In the genomic region with DNA sequence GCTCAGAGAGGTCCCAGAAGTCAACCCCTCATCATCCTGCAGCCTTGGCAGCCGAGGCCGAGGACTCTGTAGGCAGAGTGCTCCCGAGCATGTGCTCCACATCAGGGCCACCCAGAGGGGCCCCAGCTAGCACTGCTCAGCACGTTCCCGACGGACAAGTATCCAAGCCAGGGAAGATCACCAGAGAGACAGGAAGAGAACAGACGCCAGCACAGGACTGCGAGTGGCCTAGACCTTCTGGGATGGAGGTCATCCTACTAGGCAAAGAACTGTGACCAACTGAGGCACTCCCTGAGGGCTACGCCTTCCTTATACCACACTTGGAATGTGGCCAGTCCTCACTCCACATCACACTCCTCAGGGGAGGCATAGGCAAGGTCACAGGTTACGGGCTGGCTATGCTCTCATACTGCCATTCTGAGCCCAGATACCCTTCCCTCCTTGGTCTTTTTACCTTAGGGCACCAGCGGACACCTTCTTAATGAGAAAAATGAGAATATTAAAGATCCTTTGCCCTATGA, we compare ENCODE assay signal across 26 mouse cellular contexts. TPM values are rescaled to one million over a fixed set of nuclear protein-coding genes. Genes with fewer than 3 reads are reported as not detected.
DNase-seq lines count a peak whose midpoint lies in the region; ATAC-seq lines count a peak whose summit lies in the region.
"Had no signal": no experiment of that assay in that cellular context is flagged by ENCODE, and none has a peak within 500 bp of the region (broad histone marks: within the 10 kb centered on the region; RNA-seq: fewer than 3 reads in every experiment).

No protein-coding gene starts in this region.

- DNase-seq in adrenal gland, postnatal 10 days = peak; percentile 62
- no peak for DNase-seq in adrenal gland, adult 8-10 months
- DNase-seq in heart, adult 11 months = peak; percentile 90
- no peak for DNase-seq in heart, postnatal 36 days
- peak; percentile 37 for DNase-seq in midbrain, embryonic 11.5 days (ENCODE audit: low spot score, missing footprints)
- DNase-seq in layer of hippocampus, postnatal 36 days = no peak
- DNase-seq: adrenal gland, postnatal 25 days; B cell, adult 2 months; cerebellum, adult 11-12 months; cerebellum, adult 2 months; cerebellum, adult 9-10 months; cerebellum, postnatal 10 days; cerebellum, postnatal 25 days; forebrain, postnatal 0 days had no signal

- H3K27me3 ChIP-seq in midbrain, embryonic 11.5 days (ENCODE audit: control insufficient read depth, insufficient read depth, low read length) = no peaks in the 10 kb centered on the region
- no peaks in the 10 kb centered on the region for H3K27me3 ChIP-seq in midbrain, embryonic 15.5 days (replicated peaks)
- H3K27me3 ChIP-seq: CH12.LX; embryonic facial prominence, embryonic 12.5 days; forebrain, embryonic 13.5 days; forebrain, embryonic 15.5 days; Patski had no signal

- H3K27ac ChIP-seq in midbrain, embryonic 11.5 days (ENCODE audit: low read depth, low read length) = no peak overlapping the region
- H3K27ac ChIP-seq in midbrain, embryonic 15.5 days = no peak overlapping the region
- H3K27ac ChIP-seq: embryonic facial prominence, embryonic 10.5 days; embryonic facial prominence, embryonic 12.5 days; forebrain, embryonic 13.5 days; forebrain, embryonic 15.5 days had no signal

- H3K4me3 ChIP-seq in midbrain, embryonic 11.5 days (ENCODE audit: low read depth, low read length) = no peak overlapping the region
- H3K4me3 ChIP-seq in midbrain, embryonic 15.5 days = no peak overlapping the region
- H3K4me3 ChIP-seq: embryonic facial prominence, embryonic 10.5 days; embryonic facial prominence, embryonic 12.5 days; forebrain, embryonic 13.5 days; forebrain, embryonic 15.5 days had no signal

- no peak overlapping the region for H3K4me2 ChIP-seq in midbrain, embryonic 11.5 days
- H3K4me2 ChIP-seq in midbrain, embryonic 15.5 days = no peak overlapping the region
- H3K4me2 ChIP-seq: embryonic facial prominence, embryonic 12.5 days; forebrain, embryonic 13.5 days; forebrain, embryonic 15.5 days had no signal

- intact Hi-C loops in heart, postnatal 36 days (cut with DNase I) = no loop called here

- H3K36me3 ChIP-seq in midbrain, embryonic 11.5 days (ENCODE audit: control insufficient read depth, insufficient read depth, low read length) = peaks cover 6% of the 10 kb centered on the region; the same call in 1 of the 2 replicates
- peaks cover 53% of the 10 kb centered on the region for H3K36me3 ChIP-seq in midbrain, embryonic 15.5 days (replicated peaks)

- no peaks in the 10 kb centered on the region for H3K9me3 ChIP-seq in midbrain, embryonic 11.5 days (ENCODE audit: control insufficient read depth, low read length)
- H3K9me3 ChIP-seq in midbrain, embryonic 15.5 days = no peaks in the 10 kb centered on the region
- H3K9me3 ChIP-seq: embryonic facial prominence, embryonic 10.5 days; embryonic facial prominence, embryonic 12.5 days; forebrain, embryonic 13.5 days; forebrain, embryonic 15.5 days; G1E had no signal

- no peak overlapping the region for H3K9ac ChIP-seq in midbrain, embryonic 11.5 days (ENCODE audit: low read length)
- H3K9ac ChIP-seq in midbrain, embryonic 15.5 days = no peak overlapping the region
- H3K9ac ChIP-seq: embryonic facial prominence, embryonic 12.5 days; forebrain, embryonic 13.5 days; forebrain, embryonic 15.5 days; forebrain, postnatal 0 days had no signal

- H3K4me1 ChIP-seq in midbrain, embryonic 11.5 days (ENCODE audit: control insufficient read depth, insufficient read depth, low read length) = no peaks in the 10 kb centered on the region
- H3K4me1 ChIP-seq in midbrain, embryonic 15.5 days = no peaks in the 10 kb centered on the region
- H3K4me1 ChIP-seq: embryonic facial prominence, embryonic 10.5 days; embryonic facial prominence, embryonic 12.5 days; forebrain, embryonic 13.5 days; forebrain, embryonic 15.5 days had no signal

- ATAC-seq in midbrain, embryonic 11.5 days (ENCODE audit: low FRiP score) = no peak
- no peak for ATAC-seq in midbrain, embryonic 15.5 days (replicated peaks)
- ATAC-seq: activated CD4-positive, CD25-positive, alpha-beta regulatory T cell, adult 4 months; CD4-positive, CD25-positive, alpha-beta regulatory T cell, adult 4 months; forebrain, embryonic 13.5 days; forebrain, embryonic 15.5 days; forebrain, postnatal 0 days; Patski had no signal

- 95% methylated on average over 11 of the region's 11 CpGs for WGBS in midbrain, embryonic 11.5 days
- WGBS in midbrain, embryonic 15.5 days = 92% methylated on average over 11 of the region's 11 CpGs

RNA-seq across cellular contexts. Expression of gene Hadha, which starts 19.2 kb away (rescaled TPM):
- 100 to 1,000 TPM; 921 to 997 TPM for total RNA-seq in adrenal gland, postnatal 10 days (2021)
- total RNA-seq in adrenal gland, adult 8-10 months (2022) = 100 to 1,000 TPM; 363 to 446 (median 399) TPM
- total RNA-seq in heart, postnatal 36 days (2021) = 1,000 to 10,000 TPM; 1,332 to 1,358 TPM
- 75.1 and 87.0 TPM in 2 replicates for polyA plus RNA-seq in midbrain, embryonic 11.5 days (2014; fragmentation: Nextera tagmentation; extraction: Ambion mirVana)
- polyA plus RNA-seq in midbrain, embryonic 15.5 days (2015; fragmentation: Nextera tagmentation; extraction: Ambion mirVana) = 69.3 and 69.9 TPM in 2 replicates
- total RNA-seq in layer of hippocampus, postnatal 36 days (2021) = 10 to 100 TPM; 72.2 to 74.2 TPM

RNA-seq across cellular contexts. Expression of gene Hadhb, which starts 19.3 kb away (rescaled TPM):
- 1,000 to 10,000 TPM; 1,471 to 1,600 TPM for total RNA-seq in adrenal gland, postnatal 10 days (2021)
- total RNA-seq in adrenal gland, adult 8-10 months (2022) = 100 to 1,000 TPM; 412 to 817 (median 632) TPM
- total RNA-seq in heart, postnatal 36 days (2021) = 1,000 to 10,000 TPM; 2,118 to 2,205 TPM
- polyA plus RNA-seq in midbrain, embryonic 11.5 days (2014; fragmentation: Nextera tagmentation; extraction: Ambion mirVana) = 107 and 114 TPM in 2 replicates
- polyA plus RNA-seq in midbrain, embryonic 15.5 days (2015; fragmentation: Nextera tagmentation; extraction: Ambion mirVana) = 49.6 and 55.7 TPM in 2 replicates
- 10 to 100 TPM; 91.7 to 93.3 TPM for total RNA-seq in layer of hippocampus, postnatal 36 days (2021)

RNA-seq across cellular contexts. Expression of gene 3110082J24Rik, which starts 29.9 kb away (rescaled TPM):
- not detected for total RNA-seq in adrenal gland, postnatal 10 days (2021)
- total RNA-seq in adrenal gland, adult 8-10 months (2022) = not detected
- not detected for total RNA-seq in heart, postnatal 36 days (2021)
- polyA plus RNA-seq in midbrain, embryonic 11.5 days (2014; fragmentation: Nextera tagmentation; extraction: Ambion mirVana) = 3.7 and 4.5 TPM in 2 replicates
- 3.1 and 3.9 TPM in 2 replicates for polyA plus RNA-seq in midbrain, embryonic 15.5 days (2015; fragmentation: Nextera tagmentation; extraction: Ambion mirVana)
- 1 to 10 TPM; 2.8 to 3.7 TPM for total RNA-seq in layer of hippocampus, postnatal 36 days (2021)
- total RNA-seq: adrenal gland, postnatal 25 days; adrenal gland, postnatal 4 days; CH12.LX; G1E had no signal
- polyA plus RNA-seq: activated CD4-positive, CD25-positive, alpha-beta regulatory T cell, adult 4 months; CD4-positive, CD25-positive, alpha-beta regulatory T cell, adult 4 months; embryonic facial prominence, embryonic 14.5 days; G1E; Patski had no signal

RNA-seq across cellular contexts. Expression of gene Garem2, which starts 30.8 kb away (rescaled TPM):
- under 1 TPM; 0.12 to 0.30 TPM for total RNA-seq in adrenal gland, postnatal 10 days (2021)
- total RNA-seq in adrenal gland, adult 8-10 months (2022) = under 1 TPM in 1 of 4 experiments, not detected in 3; 0.10 TPM
- under 1 TPM; 0.11 to 0.14 TPM for total RNA-seq in heart, postnatal 36 days (2021)
- polyA plus RNA-seq in midbrain, embryonic 11.5 days (2014; fragmentation: Nextera tagmentation; extraction: Ambion mirVana) = 14.3 and 15.3 TPM in 2 replicates
- 10.4 and 13.6 TPM in 2 replicates for polyA plus RNA-seq in midbrain, embryonic 15.5 days (2015; fragmentation: Nextera tagmentation; extraction: Ambion mirVana)
- total RNA-seq in layer of hippocampus, postnatal 36 days (2021) = 10 to 100 TPM; 10.9 to 13.2 TPM
- polyA plus RNA-seq: activated CD4-positive, CD25-positive, alpha-beta regulatory T cell, adult 4 months; CD4-positive, CD25-positive, alpha-beta regulatory T cell, adult 4 months; G1E had no signal

Comparison
In these comparisons a context has a peak if more than half of its experiments do, and no peak if none do; other contexts are left out.
1. DNase-seq: peak in adrenal gland, postnatal 10 days (single experiment), heart, adult 11 months (single experiment) and midbrain, embryonic 11.5 days (single experiment); none in adrenal gland, adult 8-10 months (single experiment), heart, postnatal 36 days (0 of 2) and layer of hippocampus, postnatal 36 days (0 of 2).
2. RNA of gene Hadha, which starts 19.2 kb away (total RNA-seq): 1,332 to 1,358 TPM in heart, postnatal 36 days, 921 to 997 TPM in adrenal gland, postnatal 10 days and 363 to 446 TPM in adrenal gland, adult 8-10 months; 72.2 to 74.2 TPM in layer of hippocampus, postnatal 36 days; every median in the first group is over 4 times any median in the second.
3. RNA of gene Hadhb, which starts 19.3 kb away (total RNA-seq): 2,118 to 2,205 TPM in heart, postnatal 36 days, 1,471 to 1,600 TPM in adrenal gland, postnatal 10 days and 412 to 817 TPM in adrenal gland, adult 8-10 months; 91.7 to 93.3 TPM in layer of hippocampus, postnatal 36 days; every median in the first group is over 4 times any median in the second.